Mouse (Mus musculus) liver, embryonic 13.5 days (tissue): ENCODE measurements around the gene Calu. TPM values are rescaled to one million over a fixed set of nuclear protein-coding genes. Genes with fewer than 3 reads are reported as not detected.
"Not testable (repeated sequence)": the region's sequence is repeated elsewhere in the genome, so short reads cannot be mapped to it uniquely, and the experiment has no call there.

Source experiments
- ATAC-seq: fragments of 200-750 bp; cut with Nextera tagmentation; 2 replicates; pipeline ENCODE4 v1.8.0; 2017; ENCODE audit warnings: low read depth, mild to moderate bottlenecking, moderate number of reproducible peaks, moderate library complexity
- DNase-seq: peaks from one replicate; pipeline ENCODE4 v3.0.0; 2022
- H3K27ac ChIP-seq: fragments of 300-500 bp; sonication (generic); 2 replicates; pipeline ENCODE4 v1.5.1; 2015; ENCODE audit warnings: moderate library complexity, mild to moderate bottlenecking, inconsistent platforms
- H3K27me3 ChIP-seq: fragments of 300-500 bp; sonication (generic); 2 replicates; pipeline ENCODE4 v1.6.1; 2015; ENCODE audit warnings: mild to moderate bottlenecking, inconsistent platforms
- H3K36me3 ChIP-seq: fragments of 300-500 bp; sonication (generic); 2 replicates; pipeline ENCODE4 v1.6.1; 2015; ENCODE audit warnings: mild to moderate bottlenecking, inconsistent platforms
- H3K4me1 ChIP-seq: fragments of 300-500 bp; sonication (generic); replicated peaks from 2 replicates; pipeline ENCODE4 v1.6.1; 2015; ENCODE audit warnings: inconsistent platforms
- H3K4me2 ChIP-seq: fragments of 300-500 bp; sonication (generic); 2 replicates; pipeline ENCODE4 v1.6.1; 2015; ENCODE audit warnings: inconsistent platforms, mild to moderate bottlenecking, moderate library complexity
- H3K4me3 ChIP-seq: fragments of 300-500 bp; sonication (generic); replicated peaks from 2 replicates; pipeline ENCODE4 v1.5.1; 2015; ENCODE audit warnings: mild to moderate bottlenecking, inconsistent platforms
- H3K9ac ChIP-seq: fragments of 300-500 bp; sonication (generic); 2 replicates; pipeline ENCODE4 v1.6.1; 2015; ENCODE audit warnings: mild to moderate bottlenecking, inconsistent platforms
- H3K9me3 ChIP-seq: fragments of 300-500 bp; sonication (generic); replicated peaks from 2 replicates; pipeline ENCODE4 v1.6.1; 2016; ENCODE audit warnings: inconsistent platforms
- WGBS: fragments of 180-500 bp; shearing (Covaris S2); methylation state at CpG from one replicate; pipeline ENCODE4 v1.1.7; 2015; ENCODE audit not compliant: insufficient replicate concordance; 5-methylcytosine and 5-hydroxymethylcytosine counted together
- polyA plus RNA-seq: library from polyadenylated mRNA; unstranded; fragments of >200 nt; fragmentation: Nextera tagmentation; extraction: Ambion mirVana; gene quantifications from 2 replicates; pipeline ENCODE4 v1.2.1, GENCODE M21; 2015

The Calu gene
- polyA plus RNA-seq, 1 experiment from 2014 or later = 95.5 TPM

- Histone ChIP-seq H3K4me3 (no peak overlapping the region), H3K4me2 (no peak overlapping the region), H3K9me3 (no peaks in the 10 kb centered on the region), H3K4me1 (no peaks in the 10 kb centered on the region), H3K27me3 (0 out of 2 replicates have a peak, but pooled peaks cover 5% of the 10 kb centered on the region), H3K36me3 (no peaks in the 10 kb centered on the region), H3K9ac (no peak overlapping the region), H3K27ac (no peak overlapping the region)
- DNase-seq (no peak), ATAC-seq (no peak)
- WGBS = 76% methylated on average over 7 of the region's 7 CpGs
Measured at GRCm38 (mm10) chr6:29322147-29322546, 25.7 kb upstream of the Calu start.

- 50% methylated on average over 4 of the region's 4 CpGs for WGBS
- H3K4me2 ChIP-seq = no peak overlapping the region
- no peak overlapping the region for H3K4me3 ChIP-seq
- peaks cover 10% of the 10 kb centered on the region; the same call in 1 of the 2 replicates for H3K27me3 ChIP-seq
- ATAC-seq (no peak), DNase-seq (no peak)
- no peaks in the 10 kb centered on the region for H3K36me3 ChIP-seq
- H3K9me3 ChIP-seq = no peaks in the 10 kb centered on the region
- no peaks in the 10 kb centered on the region for H3K4me1 ChIP-seq
- H3K9ac ChIP-seq = no peak overlapping the region
- no peak overlapping the region for H3K27ac ChIP-seq
Measured at GRCm38 (mm10) chr6:29322735-29323134, 25.1 kb upstream of the Calu start.

GRCm38 (mm10) chr6:29326961-29327360, 20.9 kb upstream of the Calu start:
- no peak overlapping the region for H3K4me2 ChIP-seq
- no peak overlapping the region for H3K9ac ChIP-seq
- H3K36me3 ChIP-seq = no peaks in the 10 kb centered on the region
- H3K9me3 ChIP-seq = no peaks in the 10 kb centered on the region
- no peak overlapping the region for H3K27ac ChIP-seq
- ATAC-seq (no peak), DNase-seq (no peak)
- H3K4me1 ChIP-seq = no peaks in the 10 kb centered on the region
- H3K27me3 ChIP-seq = peaks cover 26% of the 10 kb centered on the region
- H3K4me3 ChIP-seq = no peak overlapping the region
- WGBS = 54% methylated on average over 9 of the region's 9 CpGs

- no peak for DNase-seq
- Histone ChIP-seq H3K4me3 (no peak overlapping the region), H3K9ac (no peak overlapping the region), H3K27ac (no peak overlapping the region), H3K4me1 (no peaks in the 10 kb centered on the region), H3K9me3 (no peaks in the 10 kb centered on the region), H3K4me2 (no peak overlapping the region), H3K27me3 (peaks cover 37% of the 10 kb centered on the region), H3K36me3 (no peaks in the 10 kb centered on the region)
- 39% methylated on average over 4 of the region's 4 CpGs for WGBS
- ATAC-seq = no peak
Measured at GRCm38 (mm10) chr6:29329514-29329913, 18.4 kb upstream of the Calu start.

GRCm38 (mm10) chr6:29346512-29346911, 1.4 kb upstream of the Calu start:
- H3K36me3 ChIP-seq, DNase-seq, ATAC-seq, H3K4me3 ChIP-seq, H3K9ac ChIP-seq, H3K9me3 ChIP-seq, H3K27me3 ChIP-seq, H3K4me2 ChIP-seq, H3K27ac ChIP-seq: not testable (repeated sequence)
- 82% methylated on average over 2 of the region's 2 CpGs for WGBS
- peaks cover 32% of the 10 kb centered on the region for H3K4me1 ChIP-seq

GRCm38 (mm10) chr6:29347189-29347588, 680 bp upstream of the Calu start:
- DNase-seq (no peak), ATAC-seq (no peak)
- no peaks in the 10 kb centered on the region for H3K36me3 ChIP-seq
- H3K4me1 ChIP-seq = peaks cover 38% of the 10 kb centered on the region
- WGBS = 37% methylated on average over 7 of the region's 7 CpGs
- H3K4me2 ChIP-seq = peak overlapping the region; percentile 87
- H3K9ac ChIP-seq = peak overlapping the region; percentile 89
- peak overlapping the region; percentile 89 for H3K4me3 ChIP-seq
- peak overlapping the region; percentile 72 for H3K27ac ChIP-seq
- H3K27me3 ChIP-seq = no peaks in the 10 kb centered on the region
- no peaks in the 10 kb centered on the region for H3K9me3 ChIP-seq

- no peaks in the 10 kb centered on the region for H3K36me3 ChIP-seq
- H3K9ac ChIP-seq = peak overlapping the region; percentile 89
- H3K4me3 ChIP-seq = peak overlapping the region; percentile 89
- under 1% methylated on average over 15 of the region's 15 CpGs for WGBS
- peaks cover 50% of the 10 kb centered on the region for H3K4me1 ChIP-seq
- H3K4me2 ChIP-seq = peak overlapping the region; percentile 87
- DNase-seq (no peak), ATAC-seq (peak; percentile 1; the same call in 1 of the 2 replicates)
- H3K27me3 ChIP-seq = no peaks in the 10 kb centered on the region
- H3K9me3 ChIP-seq = no peaks in the 10 kb centered on the region
- peak overlapping the region; percentile 76 for H3K27ac ChIP-seq
Measured at GRCm38 (mm10) chr6:29348371-29348724, 479 bp downstream of the Calu start.

- peaks cover 58% of the 10 kb centered on the region for H3K4me1 ChIP-seq
- no peak overlapping the region for H3K27ac ChIP-seq
- peaks cover 2% of the 10 kb centered on the region; the same call in 1 of the 2 replicates for H3K36me3 ChIP-seq
- H3K4me3 ChIP-seq = no peak overlapping the region
- no peak for ATAC-seq
- no peak overlapping the region for H3K9ac ChIP-seq
- no peak for DNase-seq
- no peaks in the 10 kb centered on the region for H3K27me3 ChIP-seq
- H3K4me2 ChIP-seq = no peak overlapping the region
- H3K9me3 ChIP-seq = no peaks in the 10 kb centered on the region
Measured at GRCm38 (mm10) chr6:29351613-29352012, 3.7 kb downstream of the Calu start.

- H3K4me2 ChIP-seq = peak overlapping the region; percentile 17
- DNase-seq = peak; percentile 38
- no peaks in the 10 kb centered on the region for H3K27me3 ChIP-seq
- no peak overlapping the region for H3K4me3 ChIP-seq
- H3K36me3 ChIP-seq = peaks cover 12% of the 10 kb centered on the region
- WGBS = 7% methylated on average over 5 of the region's 5 CpGs
- ATAC-seq = peak; percentile 61
- H3K9ac ChIP-seq = no peak overlapping the region
- H3K4me1 ChIP-seq = peaks cover 59% of the 10 kb centered on the region
- H3K27ac ChIP-seq = no peak overlapping the region
- no peaks in the 10 kb centered on the region for H3K9me3 ChIP-seq
Measured at GRCm38 (mm10) chr6:29352816-29353215, 4.9 kb downstream of the Calu start.

GRCm38 (mm10) chr6:29359386-29359785, 11.5 kb downstream of the Calu start:
- Histone ChIP-seq H3K27ac (no peak overlapping the region), H3K4me1 (peaks cover 14% of the 10 kb centered on the region), H3K9me3 (no peaks in the 10 kb centered on the region), H3K36me3 (peaks cover 39% of the 10 kb centered on the region), H3K27me3 (no peaks in the 10 kb centered on the region), H3K9ac (no peak overlapping the region), H3K4me2 (no peak overlapping the region), H3K4me3 (no peak overlapping the region)
- WGBS = 84% methylated on average over 3 of the region's 3 CpGs
- no peak for DNase-seq
- ATAC-seq = no peak

GRCm38 (mm10) chr6:29360211-29360610, 12.3 kb downstream of the Calu start:
- no peak overlapping the region for H3K4me3 ChIP-seq
- ATAC-seq (no peak), DNase-seq (no peak)
- no peaks in the 10 kb centered on the region for H3K9me3 ChIP-seq
- peaks cover 14% of the 10 kb centered on the region for H3K4me1 ChIP-seq
- H3K9ac ChIP-seq = no peak overlapping the region
- H3K4me2 ChIP-seq = no peak overlapping the region
- no peaks in the 10 kb centered on the region for H3K27me3 ChIP-seq
- H3K27ac ChIP-seq = no peak overlapping the region
- 78% methylated on average over 6 of the region's 6 CpGs for WGBS
- peaks cover 41% of the 10 kb centered on the region for H3K36me3 ChIP-seq

GRCm38 (mm10) chr6:29362246-29363128, 14.6 kb downstream of the Calu start:
- WGBS = 81% methylated on average over 7 of the region's 7 CpGs
- ATAC-seq = no peak

More at GRCm38 (mm10) chr6:29362246-29363128, 14.6 kb downstream of the Calu start:
- Histone ChIP-seq H3K9me3 (no peaks in the 10 kb centered on the region), H3K4me3 (no peak overlapping the region), H3K9ac (no peak overlapping the region), H3K27me3 (no peaks in the 10 kb centered on the region), H3K36me3 (peaks cover 54% of the 10 kb centered on the region), H3K4me1 (peaks cover 3% of the 10 kb centered on the region), H3K27ac (no peak overlapping the region), H3K4me2 (no peak overlapping the region)
- DNase-seq = no peak
